Mouse (Mus musculus): ENCODE measurements around the gene Enpp6.

Enpp6 gene

DNA sequence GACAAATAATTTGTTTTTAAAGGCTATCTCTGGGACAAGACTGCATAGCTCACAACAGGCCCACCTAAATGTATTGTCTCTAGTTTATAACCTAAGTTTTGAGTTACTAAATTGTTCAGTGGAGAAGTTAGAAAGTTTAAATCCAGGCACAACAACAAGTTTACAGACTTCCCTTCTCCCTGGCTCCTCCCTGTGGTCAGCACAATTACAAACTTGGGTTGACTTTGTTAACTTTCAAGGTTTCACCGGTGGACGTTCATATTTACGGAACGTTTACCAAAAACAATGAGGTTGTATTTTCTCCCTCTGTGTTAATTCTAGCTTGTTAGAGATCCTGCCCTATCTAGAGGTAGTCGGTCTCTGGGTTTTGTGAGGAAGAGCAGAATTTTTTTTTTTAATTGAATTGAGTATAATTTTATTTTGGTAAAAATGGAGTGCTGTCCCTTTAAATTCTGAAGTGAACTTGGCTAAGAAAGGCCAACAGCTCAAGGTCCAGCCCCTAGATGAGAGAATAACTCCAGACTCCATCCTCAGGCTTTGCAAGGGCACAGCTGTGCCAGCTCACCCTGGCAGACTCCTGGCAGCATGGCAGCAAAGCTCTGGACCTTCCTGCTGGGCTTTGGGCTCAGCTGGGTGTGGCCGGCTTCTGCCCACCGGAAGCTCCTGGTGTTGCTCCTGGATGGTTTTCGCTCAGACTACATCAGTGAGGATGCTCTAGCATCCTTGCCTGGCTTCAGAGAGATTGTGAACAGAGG lies at the start of gene Enpp6:
Gene Enpp6, plus strand, starts transcription at position 502 of the 755 bp plus-strand sequence.
- TF ChIP-seq GATA4 (IDR thresholded peaks at IDR 0.05; ENCODE audit: insufficient replicate concordance, low read length) = no peak

DNA sequence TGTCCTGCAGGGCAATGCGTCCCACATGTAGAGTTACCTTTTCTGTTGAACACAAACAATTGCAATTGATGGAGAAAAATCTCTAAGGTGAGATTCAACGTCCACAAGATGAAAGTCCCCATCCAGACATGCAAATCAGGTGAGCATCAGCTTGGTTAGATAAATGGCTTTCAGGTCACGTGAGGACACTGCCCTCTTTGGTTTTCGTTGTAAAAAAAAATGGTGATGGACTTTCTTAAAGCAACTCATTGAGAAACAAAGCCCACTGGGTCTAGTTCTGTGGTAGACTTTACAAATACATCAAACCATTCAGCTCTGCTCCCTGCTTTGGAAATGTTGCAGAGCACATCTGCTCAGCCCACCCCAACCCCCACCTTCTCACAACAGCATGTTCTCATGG lies 48.5 kb upstream of the Enpp6 start:
- TF ChIP-seq GATA4 (IDR thresholded peaks at IDR 0.05; ENCODE audit: insufficient replicate concordance, low read length) = no peak

DNA sequence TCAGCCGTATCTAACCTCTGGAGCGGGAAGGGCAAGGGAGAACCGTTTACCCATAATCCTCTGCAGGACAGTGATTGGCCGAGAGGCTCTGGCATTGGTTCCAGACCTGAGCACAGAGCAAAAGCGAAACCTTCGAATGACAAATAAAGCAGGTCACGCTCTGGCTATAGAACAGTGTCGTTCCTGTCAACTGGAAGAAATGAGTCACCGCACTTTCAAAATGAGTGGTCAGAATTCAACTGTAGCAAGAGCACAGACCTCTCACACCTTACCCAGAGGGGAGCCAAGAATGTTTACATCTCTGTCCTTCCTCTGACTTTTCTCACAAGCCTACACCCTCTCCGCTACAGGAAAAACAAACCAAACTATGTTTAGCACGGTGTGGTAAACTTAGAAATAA lies 45.4 kb upstream of the Enpp6 start:
- TF ChIP-seq GATA4 (IDR thresholded peaks at IDR 0.05; ENCODE audit: insufficient replicate concordance, low read length) = no peak; the same call in 1 of the 2 replicates

DNA sequence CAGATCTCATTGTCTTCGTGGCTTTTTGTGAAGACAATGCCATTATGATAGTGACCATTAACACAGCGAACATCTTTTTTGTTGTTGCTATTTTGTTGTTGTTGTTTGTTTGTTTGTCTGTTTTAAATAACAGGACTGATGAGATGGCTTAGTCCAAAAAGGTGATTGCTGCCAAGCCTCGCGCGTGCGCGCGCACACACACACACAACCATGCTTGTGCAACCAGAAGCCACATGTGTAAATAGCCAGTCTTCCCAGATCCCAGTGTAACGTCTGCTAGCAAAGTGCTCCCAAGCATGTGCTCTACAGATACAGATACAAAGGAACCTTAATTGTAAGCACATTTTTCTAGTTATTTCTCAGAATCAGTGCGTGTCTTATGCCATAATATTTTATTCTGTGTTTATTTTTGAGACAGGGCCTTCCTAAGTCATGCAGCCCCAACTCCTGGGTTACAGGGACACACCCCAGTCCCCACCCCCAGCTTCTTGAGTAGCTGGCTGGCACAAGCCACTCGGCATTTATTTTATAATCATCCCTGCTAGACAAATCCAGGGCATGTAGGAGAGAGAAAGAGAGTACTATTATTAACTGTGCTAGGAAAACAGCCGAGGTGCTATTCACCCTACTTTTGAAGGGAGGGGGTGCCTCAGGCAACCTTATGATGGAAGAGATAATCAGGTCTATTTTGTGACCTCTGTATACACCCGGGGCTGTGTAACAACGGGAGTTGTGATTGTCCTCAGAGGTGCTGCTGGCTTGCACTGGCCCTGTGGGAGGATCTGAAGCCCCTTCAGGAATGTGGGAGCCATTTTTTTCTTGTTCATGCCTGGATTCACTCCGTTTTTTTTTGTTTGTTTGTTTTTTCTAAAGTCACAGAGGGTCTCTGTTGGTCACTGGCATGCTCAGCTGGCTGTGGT lies 44.7 kb upstream of the Enpp6 start:
- TF ChIP-seq GATA4 (IDR thresholded peaks at IDR 0.05; ENCODE audit: insufficient replicate concordance, low read length) = no peak

DNA sequence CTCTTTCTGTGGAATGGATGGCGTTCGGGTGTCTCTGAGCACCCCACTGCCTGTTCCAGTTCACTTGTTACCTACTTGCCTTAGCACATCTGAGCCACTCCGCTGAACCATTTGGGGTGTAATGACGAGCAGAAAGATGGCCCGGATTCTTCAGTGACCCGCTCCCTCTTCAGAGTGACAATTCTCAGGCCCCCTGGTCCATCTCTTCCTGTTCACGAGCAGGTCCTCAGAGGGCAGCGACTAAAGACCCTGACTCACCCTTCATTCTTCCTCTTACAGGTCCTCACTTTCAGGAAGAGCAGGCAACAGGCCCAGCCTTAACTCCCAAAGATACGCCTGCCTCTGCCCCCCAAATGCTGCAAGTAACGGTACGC lies 44.0 kb upstream of the Enpp6 start:
- no peak for TF ChIP-seq GATA4 (IDR thresholded peaks at IDR 0.05; ENCODE audit: insufficient replicate concordance, low read length)

DNA sequence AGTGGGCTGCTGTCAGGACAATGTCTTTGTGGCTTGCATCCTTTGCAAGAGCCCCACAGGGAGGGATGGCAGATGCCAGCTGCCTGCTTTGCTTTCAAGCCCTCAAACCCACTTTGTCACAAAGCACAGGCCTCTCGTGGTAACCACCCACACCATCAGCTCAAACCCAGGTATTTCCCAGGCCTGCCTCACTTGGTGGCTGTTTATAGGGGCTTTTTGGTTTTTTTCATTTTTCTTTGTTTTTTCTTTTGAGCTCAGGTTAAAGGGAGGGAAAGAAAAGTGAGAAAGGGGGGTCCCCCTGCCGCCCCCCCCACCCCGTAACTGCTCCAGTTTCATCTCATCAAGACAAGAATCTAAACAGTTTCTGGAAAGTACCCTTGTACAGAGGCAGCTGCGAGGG lies 43.4 kb upstream of the Enpp6 start:
- no peak for TF ChIP-seq GATA4 (IDR thresholded peaks at IDR 0.05; ENCODE audit: insufficient replicate concordance, low read length)

DNA sequence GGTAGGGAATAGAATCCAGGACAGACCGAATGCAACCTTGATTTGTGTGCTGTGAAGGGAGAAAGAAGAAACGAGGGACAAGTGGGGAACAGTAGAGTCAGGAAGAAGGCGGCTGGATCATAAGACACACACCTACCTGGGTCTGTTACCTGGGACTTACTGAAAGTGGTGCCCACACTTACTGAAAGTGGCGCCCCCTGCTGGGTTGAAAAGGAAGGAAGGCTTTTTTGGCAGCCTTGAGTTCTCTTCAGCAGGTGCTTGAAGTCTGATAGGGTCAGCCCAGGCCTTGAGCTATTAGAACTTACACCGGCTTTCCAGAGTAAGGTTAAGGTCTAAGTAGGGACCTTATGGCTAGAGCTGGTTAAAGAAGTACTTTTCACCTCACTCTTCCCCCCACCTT lies 40.5 kb upstream of the Enpp6 start:
- no peak for TF ChIP-seq GATA4 (IDR thresholded peaks at IDR 0.05; ENCODE audit: insufficient replicate concordance, low read length)

DNA sequence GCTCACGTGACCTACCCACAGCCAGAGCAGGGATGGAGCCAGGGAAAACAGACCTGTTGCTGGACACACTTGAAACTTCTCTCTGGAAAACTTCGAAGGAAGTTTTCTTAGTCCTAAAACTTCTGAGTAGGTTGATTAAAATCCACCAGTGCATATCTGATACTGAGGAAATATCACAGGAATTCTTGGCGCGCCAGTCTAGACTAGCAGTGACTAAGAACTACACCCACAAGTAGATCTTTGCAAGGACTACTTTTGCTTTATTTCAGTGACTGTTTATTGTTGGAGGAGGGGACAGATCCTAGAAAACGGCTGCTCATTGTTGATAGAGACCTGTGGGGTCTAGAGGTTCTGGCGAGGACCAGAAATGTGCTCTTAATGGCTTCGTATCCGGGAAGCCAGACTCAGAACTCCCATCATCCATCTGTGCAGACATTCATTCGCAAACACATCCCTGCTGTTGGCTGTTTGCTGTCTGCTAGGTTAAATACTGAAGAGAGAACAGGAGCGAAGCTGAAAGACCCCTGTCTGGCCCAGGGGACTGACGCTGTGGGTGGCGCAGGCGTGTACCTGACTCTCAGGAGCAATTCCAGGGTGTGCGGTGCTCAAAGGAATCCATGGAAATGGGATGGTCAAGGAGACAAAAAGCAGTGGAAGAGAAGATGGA lies 38.5 kb upstream of the Enpp6 start:
- no peak for TF ChIP-seq GATA4 (IDR thresholded peaks at IDR 0.05; ENCODE audit: insufficient replicate concordance, low read length)

DNA sequence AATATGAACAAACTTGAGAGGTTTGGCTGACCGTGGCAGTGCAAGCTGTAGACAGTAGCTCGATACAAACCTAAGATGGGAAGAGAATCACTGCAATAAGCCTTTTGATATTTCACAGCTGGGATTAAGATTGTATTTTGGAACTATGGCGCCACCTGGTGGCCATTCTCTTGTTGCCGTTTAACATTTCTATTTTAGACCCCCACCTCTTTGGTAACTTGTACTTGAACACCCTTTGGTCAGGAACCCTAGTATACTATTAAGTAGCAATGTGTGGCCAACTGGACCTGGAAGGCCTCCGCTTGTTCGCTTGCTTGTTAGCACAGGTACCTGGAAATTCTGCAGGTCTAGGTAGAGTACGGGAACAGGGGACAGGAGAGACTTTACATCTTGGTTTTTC lies 33.2 kb upstream of the Enpp6 start:
- no peak for TF ChIP-seq GATA4 (IDR thresholded peaks at IDR 0.05; ENCODE audit: insufficient replicate concordance, low read length)

DNA sequence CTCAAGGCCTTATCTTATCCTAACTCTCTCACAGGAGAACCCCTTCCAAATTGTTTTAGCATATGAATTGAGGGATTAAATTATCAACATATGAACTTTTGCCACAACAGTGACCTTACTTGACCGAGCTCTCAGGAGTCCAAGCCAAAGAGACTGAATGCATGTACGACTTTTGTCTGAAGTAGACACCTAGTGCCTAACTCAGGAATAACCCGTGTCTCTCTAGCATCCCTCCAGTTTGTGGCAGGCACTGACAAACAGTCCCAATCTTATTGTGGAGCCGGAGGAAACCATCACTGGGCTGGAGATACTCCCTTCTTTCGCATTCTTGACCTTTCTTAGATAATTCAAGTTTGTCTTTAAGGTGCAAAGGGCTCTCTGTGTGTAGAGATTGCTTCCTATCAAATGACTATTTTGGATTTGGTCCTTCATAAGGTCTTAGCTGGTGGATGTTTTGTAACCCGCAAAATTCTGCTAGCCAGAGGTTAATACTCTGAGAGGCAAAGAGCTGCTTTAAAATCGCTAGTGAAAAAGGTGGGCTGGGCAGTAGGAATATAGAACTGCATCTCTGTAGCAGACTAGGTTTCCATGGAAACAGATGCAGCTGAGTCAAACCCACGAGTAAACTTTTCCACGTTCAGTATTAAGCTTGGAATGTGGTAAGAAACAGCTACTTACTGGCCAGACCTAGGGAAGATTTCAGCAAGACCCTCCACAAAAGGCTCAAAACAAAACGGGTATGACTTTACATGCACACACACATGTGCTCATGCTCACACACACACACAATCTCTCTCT lies 23.9 kb upstream of the Enpp6 start:
- no peak for TF ChIP-seq GATA4 (IDR thresholded peaks at IDR 0.05; ENCODE audit: insufficient replicate concordance, low read length)

DNA sequence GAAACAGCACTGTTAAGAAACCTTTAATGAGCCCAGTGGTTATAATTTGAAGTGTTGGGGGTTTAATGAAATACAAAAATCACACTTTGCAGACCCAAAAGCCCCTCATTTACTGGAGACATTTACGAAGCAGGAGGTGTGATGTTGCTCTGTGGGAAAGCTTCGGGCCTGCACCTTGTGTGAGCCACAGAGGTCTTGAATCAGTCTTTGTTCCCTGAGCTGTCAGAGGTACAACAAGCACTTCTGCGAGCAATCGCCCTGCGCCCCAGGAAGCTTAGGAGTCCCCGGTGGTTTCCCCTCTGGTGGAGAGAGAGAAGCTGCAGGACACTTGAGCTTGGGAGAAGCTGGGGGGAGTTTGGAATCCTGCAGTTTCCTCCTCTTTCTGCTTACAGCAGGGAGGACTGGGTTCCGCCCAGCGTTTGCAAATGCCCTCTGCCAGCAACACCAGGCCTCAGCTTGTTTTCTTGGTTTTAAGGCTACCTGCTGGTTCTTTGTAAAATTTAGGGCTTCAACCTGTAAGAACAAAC lies 23.0 kb upstream of the Enpp6 start:
- no peak for TF ChIP-seq GATA4 (IDR thresholded peaks at IDR 0.05; ENCODE audit: insufficient replicate concordance, low read length)

DNA sequence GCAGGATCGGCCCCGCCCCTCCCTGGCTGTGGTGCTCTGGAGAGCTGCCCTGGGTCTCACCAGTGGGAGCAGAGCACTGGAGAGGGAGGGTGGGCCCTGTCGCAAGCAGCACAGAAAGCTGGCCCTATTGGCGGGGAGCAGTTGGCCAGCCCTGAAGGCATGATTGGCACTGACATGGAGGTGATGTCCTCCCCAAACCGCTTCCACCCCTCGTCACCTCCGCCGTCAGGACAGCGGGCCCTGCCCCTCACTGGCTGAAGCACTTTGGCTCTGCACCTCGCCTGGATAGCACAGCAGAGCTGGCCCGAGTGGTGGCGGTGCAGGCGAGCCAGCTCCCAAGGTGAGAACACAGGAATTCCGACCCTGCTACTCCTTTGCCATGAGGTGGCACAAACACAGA lies 20.9 kb upstream of the Enpp6 start:
- TF ChIP-seq GATA4 (IDR thresholded peaks at IDR 0.05; ENCODE audit: insufficient replicate concordance, low read length) = no peak

DNA sequence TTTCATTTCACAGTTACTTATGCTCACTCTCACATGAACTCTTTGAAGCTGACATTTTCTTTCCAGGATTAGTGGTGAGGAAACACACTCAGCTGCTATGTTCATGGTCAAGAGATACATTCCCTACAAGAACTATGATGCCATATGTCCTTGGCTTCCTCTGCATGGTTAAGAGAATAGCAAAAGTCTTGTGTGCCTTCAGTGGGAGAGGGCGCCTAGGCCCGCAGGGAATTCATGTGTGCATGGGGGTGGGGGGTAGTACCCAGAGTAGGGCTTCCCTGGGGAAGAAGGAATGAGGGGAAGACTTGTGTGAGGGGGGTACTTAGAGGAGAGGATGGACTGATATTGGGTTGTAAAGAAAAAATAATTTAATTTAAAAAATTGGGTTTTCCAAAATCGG lies 18.0 kb upstream of the Enpp6 start:
- no peak for TF ChIP-seq GATA4 (IDR thresholded peaks at IDR 0.05; ENCODE audit: insufficient replicate concordance, low read length)

DNA sequence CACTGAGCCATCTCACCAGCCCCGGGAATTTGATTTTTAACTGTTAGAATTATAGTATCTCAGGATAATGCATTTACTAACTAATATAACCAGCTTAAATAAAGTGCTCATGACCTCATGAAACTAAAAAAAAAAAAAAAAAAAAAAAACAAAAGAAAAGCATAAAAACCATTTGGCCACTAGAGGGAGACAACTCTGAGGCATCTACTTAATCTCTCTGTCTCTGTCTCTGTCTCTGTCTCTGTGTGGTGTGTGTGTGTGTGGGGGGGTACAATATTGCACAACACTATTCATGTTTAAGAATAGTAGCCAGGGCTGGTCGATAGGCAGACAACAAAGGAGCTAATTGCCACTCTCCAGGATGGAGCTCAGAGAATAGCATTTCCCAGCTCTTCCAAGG lies 17.3 kb upstream of the Enpp6 start:
- no peak for TF ChIP-seq GATA4 (IDR thresholded peaks at IDR 0.05; ENCODE audit: insufficient replicate concordance, low read length)

DNA sequence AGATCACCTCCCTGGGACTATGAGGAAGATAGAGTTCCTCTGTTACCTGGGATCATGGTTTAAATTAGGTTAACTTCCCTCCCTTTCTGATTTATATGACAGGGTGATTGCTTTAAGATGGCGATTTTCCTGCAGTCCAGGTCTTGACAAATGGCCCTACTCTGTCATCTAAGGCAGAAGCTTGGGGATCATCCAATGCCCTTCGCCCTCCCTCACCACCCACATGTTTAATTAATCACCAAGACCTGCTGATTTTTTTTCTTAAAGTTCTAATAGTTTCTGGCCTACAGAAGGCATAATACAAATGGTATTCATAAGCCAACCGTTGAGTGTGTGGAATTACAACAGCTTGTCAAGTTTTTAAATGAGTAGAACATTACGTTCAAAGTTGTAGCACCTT lies 9.3 kb upstream of the Enpp6 start:
- TF ChIP-seq GATA4 (IDR thresholded peaks at IDR 0.05; ENCODE audit: insufficient replicate concordance, low read length) = no peak

Measured in liver, adult (tissue).